Mouse (Mus musculus) CH12.LX (cell line): ENCODE results near the gene Slc7a9.

Experiments used
- CHD2 ChIP-seq: IDR thresholded peaks from 2 replicates; pipeline ENCODE4 v1.6.1; 2011; ENCODE audit warnings: low read length, improper control_type of control experiment
- CTCF ChIP-seq, 2 experiments: IDR thresholded peaks in 1 of 2; conservative IDR thresholded peaks in 1 of 2; 2 replicates each; pipeline ENCODE4 v1.5.1; 2011 to 2012; ENCODE audit warnings: low read depth in 2 of 2, low read length in 2 of 2, improper control_type of control experiment in 1 of 2, inconsistent platforms in 1 of 2, mild to moderate bottlenecking in 1 of 2, moderate library complexity in 1 of 2
- EP300 ChIP-seq: IDR thresholded peaks from 2 replicates; pipeline ENCODE4 v1.6.1; 2011; ENCODE audit warnings: low read length, improper control_type of control experiment
- GABPA ChIP-seq: IDR thresholded peaks from 2 replicates; pipeline ENCODE4 v1.6.1; 2012; ENCODE audit warnings: low read depth, low read length, improper control_type of control experiment, inconsistent platforms; ENCODE audit not compliant: insufficient replicate concordance
- MXI1 ChIP-seq: IDR thresholded peaks from 2 replicates; pipeline ENCODE4 v1.6.1; 2011; ENCODE audit warnings: mild to moderate bottlenecking, low read depth, low read length, improper control_type of control experiment
- MYC ChIP-seq: IDR thresholded peaks from 2 replicates; pipeline ENCODE4 v1.6.1; 2011; ENCODE audit warnings: low read depth, mild to moderate bottlenecking, improper control_type of control experiment, low read length
- POLR2A ChIP-seq: IDR thresholded peaks from 2 replicates; pipeline ENCODE4 v1.6.1; 2011; ENCODE audit warnings: low read depth, mild to moderate bottlenecking, improper control_type of control experiment, low read length
- ZKSCAN1 ChIP-seq: IDR thresholded peaks from 2 replicates; pipeline ENCODE4 v1.6.1; 2012; ENCODE audit warnings: low read depth, inconsistent platforms, low read length, improper control_type of control experiment, borderline replicate concordance
- ZNF384 ChIP-seq: IDR thresholded peaks from 2 replicates; pipeline ENCODE4 v1.6.1; 2012; ENCODE audit warnings: low read depth, low read length, improper control_type of control experiment, inconsistent platforms

GRCm38 (mm10) chr7:35447501-35447900, 1.1 kb upstream of the Slc7a9 start:
- TF ChIP-seq CTCF (conservative IDR thresholded peaks at IDR 0.05 in 1 of 2, IDR thresholded peaks at IDR 0.05 in 1 of 2; ENCODE audit: low read depth in 2 of 2, low read length in 2 of 2) (no peak), EP300 (no peak), POLR2A (no peak), ZKSCAN1 (no peak), MXI1 (no peak), ZNF384 (no peak), GABPA (no peak), MYC (no peak), CHD2 (no peak)
